Mouse (Mus musculus) kidney, postnatal 0 days (tissue): ENCODE results near the gene Ccdc103. TPM values are rescaled to one million over a fixed set of nuclear protein-coding genes. Genes with fewer than 3 reads are reported as not detected.

ENCODE experiments used
- ATAC-seq: fragments of 200-750 bp; cut with Nextera tagmentation; replicated peaks from 2 replicates; pipeline ENCODE4 v1.8.0; 2017; ENCODE audit warnings: low read depth, moderate number of reproducible peaks, moderate TSS enrichment, moderate library complexity; ENCODE audit not compliant: low FRiP score
- DNase-seq: peaks from one replicate; pipeline ENCODE4 v3.0.0-alpha.2; 2016; ENCODE audit warnings: low spot score
- H3K27ac ChIP-seq: fragments of 300-500 bp; sonication (generic); 2 replicates; pipeline ENCODE4 v1.5.1; 2014; ENCODE audit warnings: mild to moderate bottlenecking
- H3K27me3 ChIP-seq: fragments of 300-500 bp; sonication (generic); 2 replicates; pipeline ENCODE4 v1.6.1; 2014; ENCODE audit warnings: low read length, mixed read lengths; ENCODE audit not compliant: insufficient read depth
- H3K36me3 ChIP-seq: fragments of 300-500 bp; sonication (generic); 2 replicates; pipeline ENCODE4 v1.6.1; 2014; ENCODE audit warnings: low read length, mixed read lengths; ENCODE audit not compliant: insufficient read depth
- H3K4me1 ChIP-seq: fragments of 300-500 bp; sonication (generic); replicated peaks from 2 replicates; pipeline ENCODE4 v1.6.1; 2014; ENCODE audit warnings: antibody characterized with exemption, low read length, mixed read lengths; ENCODE audit not compliant: insufficient read depth
- H3K4me2 ChIP-seq: fragments of 300-500 bp; sonication (generic); 2 replicates; pipeline ENCODE4 v1.6.1; 2014; ENCODE audit warnings: mild to moderate bottlenecking, low read length, moderate library complexity, mixed read lengths
- H3K4me3 ChIP-seq: fragments of 300-500 bp; sonication (generic); replicated peaks from 2 replicates; pipeline ENCODE4 v1.5.1; 2014; ENCODE audit warnings: low read depth, low read length
- H3K9ac ChIP-seq: fragments of 300-500 bp; sonication (generic); 2 replicates; pipeline ENCODE4 v1.6.1; 2014; ENCODE audit warnings: low read depth, low read length
- H3K9me3 ChIP-seq: fragments of 300-500 bp; sonication (generic); replicated peaks from 2 replicates; pipeline ENCODE4 v1.6.1; 2016; ENCODE audit warnings: low read length, inconsistent platforms, mixed read lengths
- CTCF ChIP-seq: IDR thresholded peaks from 2 replicates; pipeline ENCODE4 v1.5.1; 2016; ENCODE audit warnings: antibody characterized with exemption, low read depth, mild to moderate bottlenecking, moderate library complexity
- WGBS: fragments of 180-500 bp; shearing (Covaris S2); extraction: QIAGEN DNeasy Blood & Tissue Kit; methylation state at CpG from one replicate; pipeline ENCODE4 v1.1.7; 2014; 5-methylcytosine and 5-hydroxymethylcytosine counted together
- polyA plus RNA-seq: library from polyadenylated mRNA; unstranded; fragments of >200 nt; fragmentation: Nextera tagmentation; extraction: Ambion mirVana; gene quantifications from 2 replicates; pipeline ENCODE4 v1.2.1, GENCODE M21; 2015

Ccdc103 gene
- polyA plus RNA-seq, 1 experiment from 2014 or later = 1.8 TPM

GRCm38 (mm10) chr11:102896641-102897040 is 15.6 kb downstream of the Ccdc103 start:
- ATAC-seq (no peak), DNase-seq (no peak)
- H3K27me3 ChIP-seq = no peaks in the 10 kb centered on the region
- WGBS = 52% methylated on average over 20 of the region's 20 CpGs
- H3K4me2 ChIP-seq = no peak overlapping the region
- no peak overlapping the region for H3K9ac ChIP-seq
- H3K9me3 ChIP-seq = no peaks in the 10 kb centered on the region
- no peak overlapping the region for H3K4me3 ChIP-seq
- 0 out of 2 replicates have a peak, but pooled peaks cover 6% of the 10 kb centered on the region for H3K4me1 ChIP-seq
- H3K27ac ChIP-seq = no peak overlapping the region
- no peaks in the 10 kb centered on the region for H3K36me3 ChIP-seq
- no peak for TF ChIP-seq CTCF

GRCm38 (mm10) chr11:102898408-102898807 is 17.4 kb downstream of the Ccdc103 start:
- DNase-seq = no peak
- WGBS = 80% methylated on average over 9 of the region's 9 CpGs
- H3K27me3 ChIP-seq = no peaks in the 10 kb centered on the region
- no peak for ATAC-seq
- no peaks in the 10 kb centered on the region for H3K36me3 ChIP-seq
- TF ChIP-seq CTCF = no peak
- no peak overlapping the region for H3K4me2 ChIP-seq
- no peak overlapping the region for H3K4me3 ChIP-seq
- H3K27ac ChIP-seq = no peak overlapping the region
- H3K9ac ChIP-seq = no peak overlapping the region
- 0 out of 2 replicates have a peak, but pooled peaks cover 2% of the 10 kb centered on the region for H3K4me1 ChIP-seq
- no peaks in the 10 kb centered on the region for H3K9me3 ChIP-seq

GRCm38 (mm10) chr11:102900763-102901162 is 19.8 kb downstream of the Ccdc103 start, which contains the start of gene Gfap:
TSS of gene Gfap (minus strand) at chr11:102900912.
- peak; percentile 98 for TF ChIP-seq CTCF

GRCm38 (mm10) chr11:102901199-102901598 is 20.2 kb downstream of the Ccdc103 start:
- H3K4me3 ChIP-seq = no peak overlapping the region
- peaks cover 8% of the 10 kb centered on the region; the same call in 1 of the 2 replicates for H3K36me3 ChIP-seq
- ATAC-seq (no peak), DNase-seq (no peak)
- WGBS = 58% methylated on average over 4 of the region's 4 CpGs
- H3K9me3 ChIP-seq = no peaks in the 10 kb centered on the region
- TF ChIP-seq CTCF = no peak
- H3K9ac ChIP-seq = no peak overlapping the region
- no peak overlapping the region; the same call in 1 of the 2 replicates for H3K4me2 ChIP-seq
- H3K27me3 ChIP-seq = no peaks in the 10 kb centered on the region
- no peak overlapping the region for H3K27ac ChIP-seq
- H3K4me1 ChIP-seq = no peaks in the 10 kb centered on the region

More at GRCm38 (mm10) chr11:102900763-102901162, 19.8 kb downstream of the Ccdc103 start, which contains the start of gene Gfap:
- 0 out of 2 replicates have a peak, but pooled peaks cover 3% of the 10 kb centered on the region for H3K36me3 ChIP-seq
- no peaks in the 10 kb centered on the region for H3K4me1 ChIP-seq
- 6% methylated on average over 7 of the region's 7 CpGs for WGBS
- no peak within 1 kb of the TSS; the same call in 1 of the 2 replicates for H3K4me2 ChIP-seq
- no peak within 1 kb of the TSS for H3K27ac ChIP-seq
- ATAC-seq (peak; percentile 50; the same call in 1 of the 2 replicates), DNase-seq (peak; percentile 94)
- H3K9ac ChIP-seq = no peak within 1 kb of the TSS
- no peaks in the 10 kb centered on the region for H3K9me3 ChIP-seq
- H3K27me3 ChIP-seq = no peaks in the 10 kb centered on the region
- H3K4me3 ChIP-seq = no peak within 1 kb of the TSS

DNA sequence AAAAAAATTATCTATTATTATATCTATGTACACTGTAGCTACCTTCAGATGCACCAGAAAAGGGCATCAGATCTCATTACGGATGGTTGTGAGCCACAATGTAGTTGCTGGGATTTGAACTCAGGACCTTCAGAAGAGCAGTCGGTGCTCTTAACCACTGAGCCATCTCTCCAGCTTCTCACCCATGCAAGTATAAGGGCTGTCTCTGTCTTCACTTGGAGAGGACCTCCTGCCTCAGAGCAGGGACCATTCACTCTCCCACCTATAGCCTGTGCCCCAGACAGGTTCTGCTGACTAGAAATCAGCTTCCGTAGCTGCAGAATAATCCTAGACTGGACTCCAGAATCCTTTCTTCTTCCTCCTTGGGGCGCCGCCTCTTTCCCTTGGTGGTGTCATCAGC is 21.1 kb downstream of the Ccdc103 start:
- Histone ChIP-seq H3K27me3 (no peaks in the 10 kb centered on the region), H3K9me3 (no peaks in the 10 kb centered on the region), H3K4me3 (no peak overlapping the region), H3K27ac (no peak overlapping the region), H3K4me1 (no peaks in the 10 kb centered on the region), H3K4me2 (no peak overlapping the region), H3K36me3 (peaks cover 16% of the 10 kb centered on the region; the same call in 1 of the 2 replicates), H3K9ac (no peak overlapping the region)
- no peak for TF ChIP-seq CTCF
- no peak for ATAC-seq
- 79% methylated on average over 5 of the region's 5 CpGs for WGBS
- DNase-seq = no peak

- Histone ChIP-seq H3K27ac (no peak overlapping the region), H3K9me3 (no peaks in the 10 kb centered on the region), H3K4me2 (no peak overlapping the region), H3K9ac (no peak overlapping the region), H3K27me3 (no peaks in the 10 kb centered on the region), H3K36me3 (peaks cover 28% of the 10 kb centered on the region), H3K4me1 (no peaks in the 10 kb centered on the region), H3K4me3 (no peak overlapping the region)
- ATAC-seq (no peak), DNase-seq (no peak)
- no peak for TF ChIP-seq CTCF
- WGBS = 68% methylated on average over 7 of the region's 7 CpGs
Measured at GRCm38 (mm10) chr11:102903654-102904053, 22.6 kb downstream of the Ccdc103 start.

DNA sequence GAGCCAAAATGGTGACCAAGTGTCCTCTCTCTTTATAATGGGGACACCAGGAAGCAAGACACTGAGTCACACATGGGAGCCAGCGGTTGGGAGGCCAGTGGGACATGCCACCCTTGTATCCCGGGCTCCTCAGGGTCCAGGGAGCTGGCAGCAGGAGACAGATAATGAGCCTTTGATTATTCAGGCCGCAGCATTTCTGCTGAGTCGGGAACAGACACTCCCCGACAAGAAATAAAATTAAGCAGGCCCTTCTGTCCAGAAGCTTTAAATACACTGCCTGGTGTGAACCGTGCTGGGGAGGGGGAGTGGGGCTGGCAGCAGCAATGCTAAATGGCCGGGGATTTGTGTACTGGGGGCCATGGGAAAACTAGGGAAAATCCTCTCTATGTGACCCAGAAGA is 30.4 kb downstream of the Ccdc103 start:
- no peak for DNase-seq
- Histone ChIP-seq H3K4me3 (no peak overlapping the region), H3K4me1 (no peaks in the 10 kb centered on the region), H3K27me3 (no peaks in the 10 kb centered on the region), H3K27ac (no peak overlapping the region), H3K4me2 (no peak overlapping the region), H3K36me3 (peaks cover 60% of the 10 kb centered on the region), H3K9ac (no peak overlapping the region), H3K9me3 (no peaks in the 10 kb centered on the region)
- WGBS = 71% methylated on average over 7 of the region's 7 CpGs
- TF ChIP-seq CTCF = no peak
- no peak for ATAC-seq
